Mouse (Mus musculus): ENCODE measurements around the gene Rhbdf2.
A peak's percentile ranks its signal among the peaks of the same experiment; 100 is the strongest.
"Not testable (repeated sequence)": the region's sequence is repeated elsewhere in the genome, so short reads cannot be mapped to it uniquely, and the experiment has no call there.

Rhbdf2 gene

DNA sequence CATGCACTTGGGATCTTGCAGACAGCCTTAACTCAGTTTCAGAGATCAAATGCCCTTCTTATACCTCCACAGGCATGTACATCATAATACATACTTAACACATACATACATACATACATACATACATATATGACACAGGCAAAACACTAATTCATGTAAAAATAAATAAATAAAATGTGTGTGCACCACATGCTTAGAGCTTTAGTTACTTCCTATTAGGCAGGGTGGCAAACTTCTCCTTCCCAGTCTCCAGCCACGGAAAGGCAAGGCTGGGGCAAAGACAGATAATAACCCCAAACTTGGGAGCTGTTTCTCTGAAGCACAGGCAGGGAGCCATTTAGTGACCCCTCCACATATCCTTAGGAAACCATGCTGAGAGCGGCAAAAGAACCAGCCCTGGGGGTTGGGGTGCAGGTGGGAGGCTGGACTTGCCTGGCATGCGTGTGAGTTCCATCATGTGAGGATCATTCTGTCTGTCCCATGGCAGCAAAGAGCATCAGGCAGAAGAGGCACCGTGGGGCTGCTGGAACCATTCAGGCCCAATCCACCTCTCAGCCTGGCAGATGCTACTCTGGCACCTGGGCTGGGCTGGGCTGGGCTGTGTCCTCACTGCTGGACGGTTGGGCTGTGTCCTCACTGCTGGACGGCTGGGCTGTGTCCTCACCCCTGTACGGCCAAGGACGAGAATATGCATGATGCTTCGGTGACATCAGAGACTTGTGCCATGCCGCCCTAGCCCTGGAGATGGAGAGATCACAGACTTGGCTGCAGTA is at the start of gene Rhbdf2:
Gene Rhbdf2, minus strand, starts transcription at position 721 of the 773 bp plus-strand sequence.
- DNase-seq (ENCODE audit: low read depth, low spot score) = no peak

DNA sequence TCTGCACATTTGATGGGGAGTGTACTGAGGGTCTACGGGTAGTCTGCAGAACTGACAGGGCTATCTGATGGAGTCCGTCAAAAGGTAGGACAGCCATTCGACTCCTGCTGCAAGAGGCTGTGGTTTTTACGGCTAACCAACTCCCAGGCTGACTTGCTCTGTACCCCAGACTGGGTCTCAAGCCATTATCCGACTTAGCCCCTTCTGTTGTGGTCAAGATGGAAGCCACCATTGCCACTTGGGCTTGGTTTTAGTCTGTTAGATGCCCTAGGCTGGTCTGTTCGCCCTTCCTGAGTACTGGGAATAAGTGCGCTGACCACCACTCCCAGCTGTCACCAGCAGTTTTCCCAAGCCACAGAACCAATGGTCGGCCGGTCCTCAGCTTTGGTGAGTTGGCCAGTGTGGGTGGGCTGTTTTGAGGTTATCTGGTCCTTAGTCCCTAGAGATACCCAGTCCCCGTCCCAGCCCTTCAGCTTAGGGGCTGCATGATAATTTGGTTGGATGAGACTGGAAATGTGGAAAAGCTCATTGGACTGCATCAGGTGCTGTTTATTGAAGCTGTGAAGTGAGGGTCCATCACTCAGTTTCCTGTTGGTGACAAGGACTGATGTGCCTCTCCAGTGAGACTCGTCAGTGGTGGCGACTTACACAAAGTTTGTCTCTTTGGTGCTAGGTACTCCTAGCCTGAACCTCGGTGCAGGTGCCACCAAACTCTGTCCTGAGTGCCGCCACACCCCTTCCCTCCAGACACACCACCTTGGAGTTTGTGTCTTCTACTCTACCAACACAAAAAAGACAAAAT is 49.6 kb upstream of the Rhbdf2 start:
- no peak for DNase-seq (ENCODE audit: low read depth, low spot score)

DNA sequence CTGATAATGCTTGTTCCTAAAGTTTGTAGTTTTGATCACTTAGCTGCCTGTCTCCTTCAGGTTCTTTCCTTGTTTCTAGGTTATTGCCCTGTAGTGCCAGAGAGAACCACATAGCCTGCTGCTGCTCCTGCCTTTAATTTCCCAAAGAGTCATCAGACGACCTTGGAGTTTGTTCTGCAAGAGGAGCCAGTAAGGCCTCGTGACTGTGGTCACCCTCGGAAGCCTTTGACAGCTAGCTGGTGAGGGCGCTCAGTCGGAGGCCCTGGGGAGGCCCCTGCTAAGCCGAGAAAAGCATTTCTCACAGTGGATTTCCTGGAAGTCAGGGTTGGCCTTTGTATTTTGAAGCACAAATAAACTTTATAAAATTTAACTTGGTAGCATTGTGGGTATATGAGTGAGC is 48.6 kb upstream of the Rhbdf2 start:
- not testable (repeated sequence) for DNase-seq (ENCODE audit: low read depth, low spot score)

DNA sequence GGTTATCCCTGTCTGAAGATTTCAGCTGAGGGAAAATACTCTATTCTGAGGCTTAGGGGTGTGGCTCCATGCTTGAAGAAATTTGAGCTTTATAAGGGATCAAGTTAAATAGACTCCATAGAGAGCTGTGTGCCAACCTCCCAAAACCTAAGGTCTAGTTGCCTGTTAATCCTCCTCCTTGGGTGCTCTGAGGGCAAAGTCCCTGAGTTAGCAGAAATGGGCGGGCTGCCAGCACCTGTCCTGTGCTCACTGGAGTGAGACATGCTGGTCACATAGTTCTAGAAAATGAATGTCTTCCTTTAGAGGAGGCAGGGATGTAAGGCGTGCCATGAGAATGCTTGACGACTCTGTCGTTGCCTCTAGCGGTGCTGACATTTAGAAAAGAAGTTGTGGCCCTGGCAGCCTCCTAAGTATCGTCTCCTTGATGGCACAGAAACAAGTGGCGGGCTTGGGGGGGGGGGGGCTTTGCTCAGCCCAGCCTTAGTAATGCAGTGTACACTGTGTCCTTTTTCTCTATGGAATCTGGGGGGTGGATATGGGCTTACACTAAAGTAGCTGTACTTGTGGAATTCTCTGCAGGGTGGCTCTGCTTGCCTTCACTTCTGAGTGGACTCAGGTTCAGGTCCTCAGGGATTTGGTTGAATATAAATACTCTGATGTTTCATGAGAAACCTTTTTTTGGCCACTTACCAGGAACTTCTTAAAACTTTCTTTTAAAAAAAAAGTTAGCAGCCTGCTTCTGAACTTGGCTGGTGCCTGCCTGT is 48.0 kb upstream of the Rhbdf2 start:
- no peak for DNase-seq (ENCODE audit: low read depth, low spot score)

DNA sequence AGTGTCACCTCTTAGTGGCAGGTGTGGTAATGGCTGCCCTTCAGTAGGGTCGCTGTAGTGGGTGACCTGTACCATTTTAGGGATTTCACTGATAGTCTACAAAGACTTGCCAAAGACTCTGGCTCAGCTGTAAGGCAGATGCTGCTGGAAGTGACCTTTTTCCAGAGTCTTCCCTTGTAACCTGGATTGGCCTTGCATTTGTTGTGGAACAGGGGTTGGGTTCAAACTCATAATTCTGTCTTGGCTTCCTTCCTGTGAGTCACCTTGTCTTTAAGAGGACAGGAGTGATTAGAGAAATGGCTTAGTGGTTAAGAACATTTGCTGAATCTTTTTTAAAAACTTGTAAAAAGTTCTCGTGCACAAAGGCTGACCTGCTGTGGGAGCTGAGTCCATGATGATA is 46.6 kb upstream of the Rhbdf2 start:
- no peak for DNase-seq (ENCODE audit: low read depth, low spot score)

DNA sequence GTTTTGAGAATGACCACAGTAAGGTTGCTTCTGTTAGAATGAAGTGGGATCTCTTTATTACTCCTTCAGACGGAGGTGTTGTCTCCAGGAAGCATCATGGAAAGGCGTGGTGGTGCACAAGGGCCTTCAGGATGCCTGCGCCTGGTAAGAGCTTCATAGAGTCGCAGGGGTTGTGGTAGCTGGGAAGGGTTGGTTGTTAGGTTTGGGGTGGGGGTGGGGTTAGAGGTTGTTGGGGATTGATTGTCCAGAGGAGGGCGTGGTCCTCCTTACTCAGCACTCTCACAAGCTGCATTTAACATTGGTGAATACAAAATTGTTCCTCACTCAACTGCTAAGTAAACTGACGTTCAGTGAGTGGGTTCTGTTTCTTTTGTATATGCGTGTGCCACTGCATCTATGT is 45.8 kb upstream of the Rhbdf2 start:
- DNase-seq (ENCODE audit: low read depth, low spot score) = no peak

DNA sequence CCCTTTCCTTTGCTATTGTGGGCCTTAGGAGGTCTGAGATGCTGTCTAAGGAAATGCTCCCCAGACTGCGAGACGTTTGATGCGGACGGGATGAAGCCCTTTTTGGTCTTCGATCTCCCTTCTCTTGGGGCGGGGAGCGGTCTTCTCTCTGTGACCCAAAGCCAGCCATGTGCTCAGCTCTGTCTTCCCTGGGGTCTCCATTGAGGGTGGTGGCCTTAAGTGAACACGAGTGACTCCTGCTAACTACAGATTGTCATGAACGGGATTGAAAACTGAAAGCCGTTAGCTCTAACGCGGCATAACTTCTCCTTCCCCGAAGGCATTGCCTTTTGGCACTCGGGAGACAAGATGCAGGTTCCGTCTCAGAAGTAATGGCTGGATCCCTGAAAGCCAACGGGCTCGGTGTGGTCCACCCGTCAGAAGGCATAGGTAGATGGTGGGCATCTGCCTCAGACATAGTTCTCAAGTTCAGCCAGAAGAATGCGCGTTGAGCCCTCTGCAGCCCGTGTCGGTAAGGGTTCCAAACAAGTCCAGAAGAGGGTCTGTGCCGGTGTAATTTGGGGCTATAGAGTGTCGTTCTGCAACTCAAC is 45.1 kb upstream of the Rhbdf2 start:
- no peak for DNase-seq (ENCODE audit: low read depth, low spot score)

DNA sequence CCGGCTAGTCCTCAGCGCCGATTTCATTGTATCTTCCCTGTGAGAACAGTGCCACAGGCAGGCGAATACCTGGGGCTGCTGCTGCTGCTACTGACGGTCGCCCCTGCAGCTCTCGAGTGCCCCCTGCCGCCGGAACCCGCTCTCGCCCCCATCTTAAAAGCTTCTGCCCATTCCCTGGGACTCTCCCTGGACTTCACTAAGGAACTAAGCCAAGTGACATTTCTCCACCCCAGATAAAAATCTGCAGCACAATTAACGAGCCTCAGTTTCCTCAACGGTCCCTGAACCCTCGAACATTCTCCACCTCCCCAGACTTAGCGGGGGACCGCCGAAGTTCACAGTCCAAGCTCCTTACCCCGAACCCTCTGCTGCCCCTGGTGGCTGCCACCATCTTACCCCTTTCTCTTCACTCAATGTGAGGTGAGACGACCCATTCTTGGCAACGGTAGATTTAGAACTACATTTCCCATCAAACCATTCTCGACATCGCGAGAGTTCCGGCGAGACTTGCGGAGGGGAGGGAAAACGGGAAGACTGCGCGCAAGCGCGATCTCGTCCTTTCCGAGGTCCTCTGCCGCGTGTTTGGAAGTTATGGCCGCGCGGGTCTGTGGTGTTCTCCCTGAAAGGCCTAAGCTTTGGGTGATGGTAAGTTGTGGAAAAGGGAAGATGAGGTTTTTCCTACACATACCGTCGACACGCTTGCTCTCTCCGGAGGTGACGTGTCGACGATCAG is 44.5 kb upstream of the Rhbdf2 start:
- DNase-seq (ENCODE audit: low read depth, low spot score) = peak; percentile 93

DNA sequence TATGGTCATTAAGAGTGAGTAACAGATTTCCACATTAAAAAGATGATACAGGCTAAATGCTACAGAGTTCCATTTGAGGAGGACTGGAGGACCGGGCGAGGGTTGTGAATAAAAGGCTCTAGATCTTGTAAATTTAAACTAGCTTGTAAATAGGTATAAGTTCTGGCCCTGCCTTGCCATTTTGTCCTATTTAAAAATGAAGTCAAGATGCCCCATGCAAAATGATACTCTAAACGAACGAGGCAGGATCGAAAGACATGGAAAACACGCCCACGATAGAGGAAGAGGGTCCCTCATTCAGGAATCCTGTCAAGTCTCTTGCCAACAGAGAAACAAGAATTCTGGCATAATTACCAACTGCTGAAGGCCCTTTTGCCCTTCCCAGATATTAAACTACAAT is 43.6 kb upstream of the Rhbdf2 start:
- DNase-seq (ENCODE audit: low read depth, low spot score) = no peak

DNA sequence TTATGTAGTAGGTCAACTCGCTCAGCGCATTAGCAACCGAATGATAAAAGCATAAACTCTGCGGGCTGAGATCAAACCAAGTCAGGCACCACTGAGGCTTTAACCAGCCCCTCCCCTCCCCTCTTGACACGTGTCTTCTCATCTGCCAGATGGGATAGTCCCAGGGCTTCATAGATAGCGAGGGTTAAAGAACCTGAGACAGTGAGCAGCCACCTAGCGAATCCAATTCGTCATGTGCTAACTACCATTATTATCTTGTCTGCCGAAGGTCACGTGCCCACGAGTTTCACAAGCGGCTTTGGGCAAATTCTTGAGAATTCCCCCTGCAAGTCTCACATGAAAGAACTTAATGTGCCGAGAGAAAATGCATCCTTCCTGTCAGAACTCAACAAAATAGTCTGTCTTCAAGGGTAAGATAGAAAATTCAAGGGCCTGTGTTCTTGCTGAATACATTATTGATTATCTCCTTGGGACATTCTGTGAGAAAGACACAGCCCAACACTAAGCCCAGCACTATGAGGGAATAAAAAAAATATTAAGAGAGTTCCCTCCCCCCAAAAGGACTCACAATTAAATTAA is 43.1 kb upstream of the Rhbdf2 start:
- DNase-seq (ENCODE audit: low read depth, low spot score) = no peak

DNA sequence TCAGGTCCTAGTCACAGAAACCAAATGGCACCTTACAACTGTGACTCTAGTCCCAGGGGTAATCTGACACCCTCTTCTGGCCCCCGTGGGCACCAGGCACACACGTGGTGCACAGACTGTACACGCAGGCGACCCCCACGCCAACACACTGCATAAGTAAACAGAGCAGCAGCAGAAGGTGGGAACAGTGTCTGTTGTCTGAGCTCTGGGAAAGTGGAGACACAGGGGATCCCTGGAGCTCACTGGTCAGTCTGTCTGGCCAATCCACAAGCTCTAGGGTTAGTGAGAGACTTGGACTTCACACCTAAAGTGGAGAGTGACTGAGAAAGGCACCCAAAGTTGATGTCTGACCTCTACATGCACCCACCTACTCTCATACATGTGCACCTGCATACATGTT is 42.5 kb upstream of the Rhbdf2 start:
- no peak for DNase-seq (ENCODE audit: low read depth, low spot score)

DNA sequence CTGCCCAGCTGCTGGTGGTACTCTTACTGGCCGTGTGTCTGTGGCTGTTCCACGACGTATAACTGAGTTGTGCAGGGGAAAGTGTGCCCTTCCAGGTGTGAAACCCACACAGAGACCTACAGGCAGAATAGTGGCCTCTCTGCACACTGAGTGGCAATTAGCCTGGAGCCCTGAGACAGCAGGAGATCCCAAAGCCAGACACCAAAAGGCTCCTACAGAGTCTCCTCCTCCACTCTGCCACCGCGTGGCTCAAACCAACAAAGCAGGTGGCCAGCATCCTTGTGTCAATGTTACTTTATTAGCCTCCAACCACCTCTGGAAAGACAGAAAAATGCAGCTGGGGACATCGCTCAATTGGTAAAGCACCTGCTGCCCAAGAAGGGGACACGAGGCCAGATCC is 42.0 kb upstream of the Rhbdf2 start:
- DNase-seq (ENCODE audit: low read depth, low spot score) = no peak

DNA sequence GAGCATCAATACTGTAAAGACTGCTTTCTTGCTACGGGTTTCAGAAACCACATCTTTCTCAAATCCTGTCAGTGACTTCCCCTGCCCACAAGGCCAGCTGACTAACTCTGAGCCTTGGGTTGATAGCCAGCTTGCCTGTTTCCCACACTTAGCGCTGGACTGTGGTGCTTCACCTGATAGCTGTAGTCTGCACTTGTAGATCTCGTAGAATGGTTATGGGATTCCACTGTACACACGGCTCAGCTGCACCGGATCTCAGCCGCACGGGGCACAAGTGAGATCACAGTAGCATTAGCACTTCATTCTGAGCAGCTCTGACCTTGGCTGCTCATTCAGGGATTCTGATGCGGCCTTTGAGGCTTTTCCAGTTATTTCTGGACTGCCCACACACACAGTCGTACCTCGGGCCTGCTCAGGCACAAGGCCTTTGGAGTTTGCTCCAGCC is 41.6 kb upstream of the Rhbdf2 start:
- DNase-seq (ENCODE audit: low read depth, low spot score) = no peak

DNA sequence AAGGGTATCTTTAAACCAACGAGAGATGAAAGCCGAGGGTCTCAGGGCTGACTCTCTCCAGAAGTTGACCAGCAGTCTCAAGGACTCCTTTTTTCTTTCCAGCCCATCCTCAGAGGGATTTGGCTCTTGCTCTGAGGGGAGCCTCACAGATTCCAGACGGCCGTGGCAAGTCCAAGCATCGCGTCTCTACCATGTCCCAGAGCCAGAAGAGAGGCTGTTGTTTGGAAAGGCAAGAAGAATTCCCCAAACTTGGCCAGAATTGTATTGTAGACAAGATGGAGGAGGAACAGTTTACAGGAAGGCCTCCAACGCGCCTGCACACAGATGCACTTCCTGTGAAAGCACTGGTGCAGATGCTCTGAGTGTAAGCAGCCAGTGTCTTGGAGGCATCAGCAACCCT is 41.1 kb upstream of the Rhbdf2 start:
- DNase-seq (ENCODE audit: low read depth, low spot score) = no peak

DNA sequence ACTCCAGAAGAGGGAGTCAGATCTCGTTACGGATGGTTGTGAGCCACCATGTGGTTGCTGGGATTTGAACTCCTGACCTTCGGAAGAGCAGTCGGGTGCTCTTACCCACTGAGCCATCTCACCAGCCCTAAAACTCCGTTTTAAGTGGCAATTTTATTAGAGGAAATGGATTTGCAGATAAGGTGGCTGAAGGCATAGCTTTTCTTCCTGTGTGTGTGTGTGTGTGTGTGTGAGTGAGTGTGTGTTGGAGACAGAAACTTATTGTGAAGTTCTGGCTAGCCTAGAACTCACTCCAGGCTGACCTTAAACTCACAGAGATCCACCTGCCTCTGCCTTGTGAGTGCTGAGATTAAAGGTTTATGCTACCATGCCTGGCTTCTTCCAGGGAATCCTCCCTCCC is 40.2 kb upstream of the Rhbdf2 start:
- not testable (repeated sequence) for DNase-seq (ENCODE audit: low read depth, low spot score)

DNA sequence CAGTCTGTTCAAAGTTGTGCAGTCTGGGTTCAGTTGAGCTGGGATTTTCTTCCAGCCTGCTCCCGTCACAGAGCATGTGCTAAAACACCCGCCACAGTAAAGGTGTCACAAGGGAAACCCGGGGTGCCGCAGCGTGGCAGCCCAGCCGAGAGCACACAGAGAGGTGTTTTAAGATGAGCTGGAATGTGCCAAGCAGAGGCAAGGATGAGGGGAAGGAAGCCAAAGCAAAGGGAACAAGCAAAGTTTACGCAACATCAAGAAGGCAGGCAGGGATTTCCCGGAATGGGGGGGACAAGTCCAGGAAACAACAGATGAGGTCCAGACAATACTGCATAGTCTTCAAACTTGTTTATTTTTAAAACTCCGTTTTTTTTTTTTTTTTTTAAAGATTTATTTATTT is 39.7 kb upstream of the Rhbdf2 start:
- no peak for DNase-seq (ENCODE audit: low read depth, low spot score)

DNA sequence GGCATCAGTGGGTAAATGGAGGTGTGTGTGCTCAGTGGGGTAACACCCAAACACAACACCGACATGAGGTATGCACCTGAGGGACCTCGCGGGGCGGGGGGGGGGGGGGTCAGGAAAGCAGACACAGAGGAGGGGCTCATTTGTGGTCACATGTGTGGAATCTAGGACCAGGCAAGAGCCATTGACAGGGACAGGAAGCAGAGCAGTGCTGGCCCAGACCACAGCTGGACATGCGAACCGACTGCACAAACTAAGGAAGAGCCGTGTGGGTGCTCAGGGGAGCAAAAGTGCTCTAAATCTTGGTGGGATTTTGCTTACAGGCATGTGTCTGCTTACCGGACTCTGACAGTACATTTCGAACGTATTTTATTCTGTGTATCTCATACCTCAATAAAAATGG is 38.5 kb upstream of the Rhbdf2 start:
- DNase-seq (ENCODE audit: low read depth, low spot score) = no peak

DNA sequence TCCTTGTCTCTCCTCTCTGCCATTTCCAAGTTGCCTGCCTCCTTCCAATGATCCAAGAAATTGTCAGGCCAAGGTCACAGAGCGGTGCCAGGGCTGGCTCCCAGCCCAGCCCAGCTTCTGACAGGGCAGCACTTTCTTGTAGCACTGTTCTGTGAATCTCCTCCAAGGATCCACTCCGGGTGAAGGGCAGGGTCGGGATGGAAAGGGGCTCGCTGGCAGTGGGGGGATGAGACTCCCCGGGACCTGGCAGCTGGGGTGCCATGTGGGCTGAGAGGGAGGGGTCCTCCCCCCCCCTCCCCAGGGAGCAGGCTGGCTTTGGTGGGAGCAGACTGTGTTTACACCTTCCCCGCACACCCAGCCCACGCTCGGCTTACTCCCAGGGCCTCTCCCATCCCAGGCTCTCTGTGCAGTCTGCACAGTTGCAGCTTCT is 35.1 kb upstream of the Rhbdf2 start:
- DNase-seq (ENCODE audit: low read depth, low spot score) = no peak

DNA sequence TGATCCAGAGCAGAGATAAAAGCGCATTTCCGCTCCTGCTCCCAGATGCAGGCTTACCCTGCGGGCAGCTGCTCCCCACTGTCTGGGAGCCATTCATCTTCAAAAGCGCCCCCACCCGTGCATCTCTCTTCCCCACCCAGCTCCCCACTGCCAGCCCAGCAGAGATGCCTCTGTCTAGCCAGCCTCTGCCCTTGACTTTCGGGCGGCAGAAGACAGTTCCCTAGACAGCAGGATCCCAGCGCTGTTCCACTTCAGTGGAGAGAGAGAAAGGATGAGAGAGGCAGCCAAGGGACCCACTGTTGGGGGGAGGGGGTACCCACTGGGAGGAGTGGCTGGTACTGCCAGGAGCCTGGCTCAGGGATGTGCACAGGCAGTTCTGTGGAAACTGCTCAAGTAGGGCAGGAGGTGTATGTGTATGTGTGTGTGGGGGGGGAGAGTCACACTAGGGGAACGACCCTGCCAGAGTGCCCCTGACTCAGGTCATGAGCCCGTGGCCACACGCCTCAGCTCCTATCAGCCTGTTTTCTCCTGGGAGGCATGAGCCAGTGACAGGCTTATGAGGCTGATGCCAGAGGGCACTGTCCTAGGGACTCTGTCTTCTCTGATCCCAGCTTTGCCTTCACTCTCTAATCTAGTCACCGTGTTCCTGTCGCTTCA is 34.6 kb upstream of the Rhbdf2 start:
- DNase-seq (ENCODE audit: low read depth, low spot score) = no peak

DNA sequence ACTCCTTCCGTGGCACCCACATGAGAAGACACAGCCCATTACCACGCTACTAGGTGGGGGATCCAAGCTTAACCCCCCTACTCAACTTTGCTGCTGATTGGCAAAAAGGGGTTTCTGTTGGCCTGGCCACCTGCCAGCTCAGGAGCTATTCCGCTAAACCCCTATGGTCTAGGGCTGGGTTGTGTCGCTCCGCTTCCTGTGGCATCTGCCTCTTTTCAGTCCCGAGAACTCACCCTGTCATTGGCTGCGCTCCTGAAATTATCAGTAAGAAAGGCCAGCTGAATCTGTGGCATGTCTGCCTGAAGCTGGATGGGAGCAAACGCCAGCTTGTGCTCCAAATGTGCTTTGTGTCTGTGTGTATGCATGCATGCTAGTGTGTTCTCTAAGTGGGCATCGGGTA is 33.4 kb upstream of the Rhbdf2 start:
- no peak for DNase-seq (ENCODE audit: low read depth, low spot score)

Measured in retina, adult 2 months (tissue).